12 mouse cellular contexts compared by ENCODE assay signal in the genomic region with DNA sequence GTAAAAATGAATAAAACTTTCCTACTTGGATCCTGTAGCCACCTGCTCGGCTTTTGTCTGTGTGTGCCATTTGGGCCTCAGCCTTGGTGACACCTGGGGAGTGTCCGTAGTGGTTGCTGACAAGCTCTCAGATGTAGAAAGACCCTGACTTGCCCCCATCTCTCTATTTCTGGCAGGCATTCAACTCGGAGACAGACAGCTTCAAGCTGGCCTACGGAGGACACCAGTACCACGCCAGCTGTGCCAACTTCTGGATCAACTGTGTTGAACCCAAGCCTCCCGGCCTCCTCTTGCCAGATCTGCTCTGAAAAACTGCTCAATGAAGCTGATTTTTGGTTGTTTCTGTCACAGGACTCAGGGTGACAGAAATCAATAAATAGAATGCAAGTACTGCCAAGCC. TPM values are rescaled to one million over a fixed set of nuclear protein-coding genes. Genes with fewer than 3 reads are reported as not detected.
"Had no signal": no experiment of that assay in that cellular context is flagged by ENCODE, and none has a peak within 500 bp of the region (broad histone marks: within the 10 kb centered on the region; RNA-seq: fewer than 3 reads in every experiment).

No protein-coding gene starts in this region.

- H3K27me3 ChIP-seq: neural tube, embryonic 15.5 days had no signal

- H3K9me3 ChIP-seq: limb, embryonic 10.5 days; midbrain, embryonic 13.5 days; neural tube, embryonic 15.5 days had no signal

- H3K4me3 ChIP-seq: left cerebral cortex, adult 2 months; limb, embryonic 10.5 days; midbrain, embryonic 13.5 days; neural tube, embryonic 15.5 days had no signal

- H3K27ac ChIP-seq: left cerebral cortex, adult 2 months; limb, embryonic 10.5 days; midbrain, embryonic 13.5 days; neural tube, embryonic 15.5 days; stomach, postnatal 0 days had no signal

- ATAC-seq: inflammation-experienced regulatory T-cells, adult 6 months; intestine, postnatal 0 days; midbrain, embryonic 13.5 days had no signal

- H3K4me2 ChIP-seq: liver, embryonic 11.5 days; midbrain, embryonic 13.5 days; neural tube, embryonic 15.5 days had no signal

- DNase-seq: kidney, adult 8-10 months; kidney, postnatal 25 days; thymus, postnatal 14 days had no signal

- H3K9ac ChIP-seq: midbrain, embryonic 13.5 days; neural tube, embryonic 15.5 days had no signal

RNA-seq across cellular contexts. Expression of a gene that starts 28.4 kb away (rescaled TPM):
- total RNA-seq: megakaryocyte progenitor cell, adult 5-6 weeks had no signal
